Mouse (Mus musculus) adrenal gland, adult 8-10 months (tissue): ENCODE results near the gene Nkiras2. TPM values are rescaled to one million over a fixed set of nuclear protein-coding genes. Genes with fewer than 3 reads are reported as not detected.
"Not testable (repeated sequence)": the region's sequence is repeated elsewhere in the genome, so short reads cannot be mapped to it uniquely, and the experiment has no call there.

Experiments
- DNase-seq: peaks from one replicate; pipeline ENCODE4 v3.0.0; 2022
- total RNA-seq, 4 experiments: library from RNA; stranded (reverse); gene quantifications; 2 replicates each; pipeline ENCODE4 v1.2.4; 2022

Nkiras2 gene
- total RNA-seq: 10 to 100 TPM; 34.3 to 37.3 (median 36.7) TPM

DNA sequence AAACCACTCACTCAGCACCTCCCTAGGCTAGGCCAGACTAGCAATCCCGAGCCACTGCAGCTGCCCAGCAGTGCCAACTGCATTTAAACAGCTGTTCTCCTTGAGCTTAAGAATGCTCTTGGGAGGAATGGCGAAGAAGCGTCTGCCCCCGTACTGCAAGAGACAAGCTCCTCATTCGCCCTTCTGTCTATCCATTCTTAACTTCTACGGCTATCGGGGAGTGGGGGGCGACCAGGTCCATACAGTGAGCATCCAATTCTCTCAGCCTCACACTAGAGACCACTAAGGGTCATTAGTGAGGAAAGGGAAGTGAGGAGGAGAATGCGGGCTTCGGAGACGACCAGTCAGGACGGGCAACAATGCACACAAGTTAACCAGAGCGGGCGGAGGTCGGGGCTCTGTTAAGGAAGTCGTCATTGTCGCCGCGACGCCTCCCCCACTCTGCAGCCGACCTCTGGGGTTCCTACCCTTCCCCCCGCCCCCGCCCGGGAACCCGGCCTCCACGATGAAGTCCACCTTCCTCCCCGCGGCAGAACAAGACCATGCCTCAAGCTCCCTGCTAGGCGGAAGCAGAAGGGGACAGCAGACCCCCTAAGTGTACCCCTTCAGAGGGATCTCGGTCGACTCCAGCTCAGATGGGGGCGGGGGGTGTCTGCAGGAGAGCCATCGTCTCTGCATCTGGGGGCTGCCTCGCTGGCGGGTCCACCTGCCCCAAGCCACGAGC lies at the start of gene Nkiras2:
Nkiras2 (plus strand) TSS at position 484 of the 724 bp plus-strand sequence.
- DNase-seq: peak; percentile 52

- DNase-seq: peak; percentile 86
Observed at GRCm38 (mm10) chr11:100569789-100570188, 49.3 kb upstream of the Nkiras2 start.

DNA sequence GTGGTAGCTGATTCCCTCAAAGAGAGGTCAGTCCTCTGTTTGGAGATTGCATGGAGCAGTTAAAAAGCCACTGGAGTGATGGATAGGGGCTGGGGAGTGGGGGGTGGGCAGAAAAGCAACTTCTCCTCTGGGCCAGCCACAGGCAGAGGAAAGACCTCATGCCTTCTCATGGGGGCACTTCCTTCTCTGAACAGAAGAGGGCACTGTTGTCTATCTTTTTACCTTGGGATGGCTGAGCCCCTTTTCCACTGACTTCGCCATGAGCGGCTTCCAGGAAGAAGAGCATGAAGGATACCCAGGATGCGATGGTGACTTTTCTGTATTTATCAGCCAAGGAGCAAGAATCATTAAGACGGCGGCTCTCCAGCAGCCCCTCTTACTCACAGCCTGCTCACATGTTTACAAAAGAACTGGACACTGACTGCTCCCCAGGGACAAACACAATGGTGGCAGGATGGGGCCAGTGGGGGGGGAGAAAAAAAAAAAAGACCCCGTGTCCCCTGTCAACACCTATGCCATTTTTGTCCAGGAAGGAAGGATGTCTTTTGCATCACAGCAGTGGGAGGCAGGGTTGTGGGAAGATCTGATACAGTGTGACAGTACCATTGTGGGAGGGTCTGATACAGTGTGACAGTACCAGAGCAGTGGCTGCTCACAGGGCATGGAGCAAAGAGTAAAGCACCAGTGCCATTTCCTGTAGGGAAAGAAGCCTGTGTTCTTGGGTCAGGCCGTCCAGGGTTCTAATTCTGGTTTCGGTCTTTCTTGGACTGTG lies 48.4 kb upstream of the Nkiras2 start:
- DNase-seq: peak; percentile 72

DNA sequence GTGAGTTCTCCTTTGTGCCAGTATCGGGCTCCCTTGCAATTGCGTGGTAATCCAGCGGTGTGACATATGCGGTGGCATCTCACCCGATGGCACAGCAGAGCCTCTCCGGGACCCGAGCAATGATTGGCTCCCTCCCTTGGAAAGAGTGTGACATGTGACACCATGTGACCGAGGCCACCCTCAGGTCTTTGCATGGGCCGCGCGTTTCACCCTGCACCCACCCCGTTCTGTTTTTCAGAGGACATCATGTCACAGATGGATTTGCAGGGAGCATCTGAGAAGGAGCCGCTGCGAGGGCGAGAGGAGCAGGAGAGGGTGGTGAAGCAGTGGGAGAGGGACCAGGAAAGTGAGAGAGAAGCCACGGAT lies 47.9 kb upstream of the Nkiras2 start:
- DNase-seq: no peak

GRCm38 (mm10) chr11:100574188-100574587 lies 44.9 kb upstream of the Nkiras2 start:
- no peak for DNase-seq

- DNase-seq: peak; percentile 67
Observed at GRCm38 (mm10) chr11:100574708-100575483, 44.1 kb upstream of the Nkiras2 start, which contains the start of gene Cnp. TSS of gene Cnp (plus strand) at chr11:100574904.

- DNase-seq: no peak
Observed at GRCm38 (mm10) chr11:100575484-100575855, 43.6 kb upstream of the Nkiras2 start.

- no peak for DNase-seq
Observed at GRCm38 (mm10) chr11:100576256-100576655, 42.8 kb upstream of the Nkiras2 start.

- no peak for DNase-seq
Observed at GRCm38 (mm10) chr11:100577852-100578599, 41.0 kb upstream of the Nkiras2 start.

DNA sequence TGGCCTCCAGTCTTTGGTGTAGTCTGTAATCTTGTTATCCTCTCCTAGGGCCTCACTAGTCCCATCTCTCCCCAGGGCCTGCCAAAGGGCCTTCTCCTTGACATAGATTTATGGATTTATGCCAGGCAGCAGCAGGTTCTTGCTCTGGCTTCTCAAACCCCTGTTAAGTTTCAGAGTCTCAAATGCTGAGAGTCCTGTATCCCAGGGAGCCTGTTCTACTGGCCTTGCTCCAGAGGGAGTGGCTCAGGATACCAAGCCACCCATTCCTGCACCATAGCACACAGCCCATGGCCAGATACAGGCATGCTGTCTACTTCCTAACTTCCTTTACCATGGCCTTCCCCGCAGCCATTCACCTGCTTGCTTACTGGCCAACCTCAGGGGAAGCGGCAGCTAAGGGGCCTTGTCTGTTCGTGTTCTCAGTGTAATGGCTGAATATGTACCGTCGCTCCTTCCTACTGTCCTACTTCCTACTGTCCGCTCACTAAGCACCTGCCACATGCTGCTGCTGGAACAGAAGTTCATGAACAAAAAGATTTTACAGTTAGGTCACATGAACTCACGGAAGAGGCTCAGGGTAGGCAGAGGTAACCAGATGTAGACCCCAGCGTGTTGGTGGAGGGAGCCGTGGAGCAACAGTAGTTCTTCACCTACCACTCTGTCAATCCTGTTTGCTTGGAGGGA lies 39.8 kb upstream of the Nkiras2 start:
- no peak for DNase-seq

DNA sequence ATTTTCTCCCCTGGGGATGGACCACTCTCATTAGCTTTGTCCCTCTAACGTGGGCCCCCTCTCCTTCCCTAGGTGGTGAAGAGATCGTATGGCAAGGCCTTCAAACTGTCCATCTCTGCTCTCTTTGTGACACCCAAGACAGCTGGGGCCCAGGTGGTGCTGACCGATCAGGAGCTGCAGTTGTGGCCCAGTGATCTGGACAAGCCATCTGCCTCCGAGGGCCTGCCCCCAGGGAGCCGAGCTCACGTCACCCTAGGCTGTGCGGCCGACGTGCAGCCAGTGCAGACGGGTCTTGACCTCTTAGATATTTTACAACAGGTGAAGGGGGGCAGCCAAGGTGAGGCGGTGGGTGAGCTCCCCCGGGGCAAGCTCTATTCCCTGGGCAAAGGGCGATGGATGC lies 38.8 kb upstream of the Nkiras2 start:
- DNase-seq: no peak

- no peak for DNase-seq
Observed at GRCm38 (mm10) chr11:100581756-100582155, 37.3 kb upstream of the Nkiras2 start.

- DNase-seq: not testable (repeated sequence)
Observed at GRCm38 (mm10) chr11:100582413-100582812, 36.6 kb upstream of the Nkiras2 start.

DNA sequence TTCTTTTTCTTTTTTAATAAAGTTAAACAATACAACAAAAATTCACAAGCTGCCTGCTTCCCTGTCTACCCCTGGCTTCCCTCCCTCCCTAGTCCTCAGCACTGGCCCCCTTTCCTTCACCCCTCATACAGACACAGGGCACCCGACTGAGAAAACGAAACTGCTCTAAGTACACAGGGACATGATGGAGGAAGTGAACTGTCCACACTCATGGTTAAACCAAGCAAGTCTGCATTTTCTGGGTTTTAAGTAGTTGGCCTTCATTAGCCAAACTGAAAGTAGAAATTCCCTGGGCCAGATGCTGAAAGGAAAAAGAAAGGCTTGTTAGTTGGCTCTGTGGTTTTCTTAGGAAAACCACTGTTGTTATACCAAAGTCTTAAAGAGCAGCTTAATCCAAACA lies 36.2 kb upstream of the Nkiras2 start:
- DNase-seq: no peak

DNA sequence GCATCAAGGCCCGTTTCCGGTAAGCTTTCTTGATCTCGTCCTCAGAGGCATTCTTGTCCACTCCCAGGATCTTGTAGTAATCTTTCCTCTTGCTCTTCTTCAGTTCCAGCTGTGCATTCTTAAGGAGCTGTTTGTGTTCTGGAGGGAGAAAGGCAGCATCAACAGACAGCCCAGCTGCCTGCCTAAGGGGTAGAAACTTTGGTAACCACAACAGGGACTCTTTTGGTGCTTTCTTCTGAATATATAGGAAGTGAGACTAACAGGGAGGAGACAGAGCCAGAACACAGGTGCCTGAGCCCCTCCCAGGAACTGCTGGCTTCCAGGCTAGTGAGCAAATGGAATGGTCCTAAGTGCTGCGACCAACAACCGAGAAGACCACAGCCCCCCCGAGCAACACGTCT lies 34.5 kb upstream of the Nkiras2 start:
- DNase-seq: no peak

GRCm38 (mm10) chr11:100585148-100585547 lies 33.9 kb upstream of the Nkiras2 start:
- no peak for DNase-seq

DNA sequence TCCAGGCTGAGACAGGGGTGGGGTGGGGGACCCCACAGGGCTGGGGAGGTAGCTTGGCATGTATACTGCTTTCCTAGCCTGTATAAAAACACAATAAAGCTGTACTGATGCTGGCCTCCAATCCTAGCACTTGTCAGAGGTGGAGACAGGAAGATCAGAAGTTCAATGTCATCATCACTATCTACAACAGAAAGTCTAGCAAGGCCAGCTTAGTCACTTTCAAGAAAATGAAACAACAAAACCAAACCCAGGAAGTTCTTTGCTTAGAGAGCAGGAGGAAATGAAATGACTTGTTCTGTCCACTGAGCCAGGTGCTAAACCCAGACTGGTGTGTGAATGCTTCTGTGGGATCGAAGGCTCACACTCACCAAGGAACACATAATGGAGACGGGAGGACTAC lies 30.6 kb upstream of the Nkiras2 start:
- no peak for DNase-seq

DNA sequence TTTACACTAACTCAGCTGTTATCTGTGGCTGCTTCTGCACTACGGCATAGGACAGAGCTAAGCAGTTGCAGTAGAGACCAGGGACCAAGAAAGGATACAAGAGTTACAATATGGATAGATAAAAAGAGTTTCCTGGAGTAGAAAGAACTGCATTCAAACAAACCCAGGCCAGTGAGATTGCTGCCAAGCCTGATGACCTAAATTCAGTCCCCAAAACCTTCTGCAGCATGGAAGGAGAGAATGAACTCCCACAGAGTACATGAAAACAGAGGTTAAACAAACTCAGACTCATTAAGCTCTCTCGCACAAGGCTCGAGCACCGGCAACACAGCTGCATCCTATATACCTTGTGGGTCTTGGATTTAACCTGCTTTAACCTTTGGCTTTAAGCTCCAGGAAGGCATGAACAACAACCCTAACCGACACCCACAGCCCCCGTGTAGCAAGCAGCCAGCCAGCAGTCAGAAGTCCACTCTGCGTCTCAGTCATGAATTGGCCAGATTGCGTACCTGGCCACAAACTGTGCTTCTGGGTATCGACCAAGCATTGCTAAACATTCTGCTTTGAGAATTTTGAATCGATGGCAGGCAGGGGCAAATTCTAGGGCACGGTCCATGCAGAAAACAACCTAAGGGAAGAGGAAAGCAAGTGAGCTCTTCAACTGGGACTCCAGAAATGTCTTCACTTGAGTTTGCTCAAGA lies 26.5 kb upstream of the Nkiras2 start:
- no peak for DNase-seq

DNA sequence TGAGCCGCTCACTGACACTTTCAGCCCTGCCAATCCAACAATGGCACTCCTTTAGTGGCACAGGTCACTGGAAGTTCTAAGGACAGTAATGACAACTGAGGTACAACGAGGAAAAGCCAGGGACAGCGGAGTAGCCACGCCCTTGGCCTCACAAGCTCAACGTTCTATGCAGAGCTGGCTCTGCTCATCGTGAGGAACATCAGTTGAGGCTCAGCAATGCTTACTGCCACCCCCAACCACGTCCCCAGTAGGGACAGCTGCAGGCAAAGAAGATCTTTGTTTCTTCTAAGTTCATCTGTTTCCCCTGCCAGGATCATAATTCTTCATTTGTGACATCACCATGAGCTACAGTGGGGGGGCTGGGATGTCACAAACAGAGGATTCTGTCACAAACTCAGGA lies 24.4 kb upstream of the Nkiras2 start:
- DNase-seq: no peak

DNA sequence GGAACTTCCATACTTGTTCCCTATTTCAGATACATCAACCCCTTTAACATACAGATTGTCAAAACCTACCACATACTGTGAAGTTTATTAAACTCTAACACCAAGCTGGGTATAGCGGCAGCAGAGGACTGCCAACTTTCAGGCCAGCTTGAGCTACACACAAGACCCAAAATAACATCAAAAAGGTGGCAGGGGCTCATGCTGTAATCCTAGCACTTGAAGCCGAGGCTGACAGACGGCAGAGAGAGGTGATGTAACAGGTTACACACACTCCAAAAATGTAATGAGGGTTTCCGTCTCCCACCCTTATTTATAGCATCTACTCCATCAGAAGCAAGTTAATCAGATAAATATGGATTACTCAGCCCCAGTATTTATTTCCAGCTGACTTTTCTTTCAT lies 23.5 kb upstream of the Nkiras2 start:
- DNase-seq: no peak

DNA sequence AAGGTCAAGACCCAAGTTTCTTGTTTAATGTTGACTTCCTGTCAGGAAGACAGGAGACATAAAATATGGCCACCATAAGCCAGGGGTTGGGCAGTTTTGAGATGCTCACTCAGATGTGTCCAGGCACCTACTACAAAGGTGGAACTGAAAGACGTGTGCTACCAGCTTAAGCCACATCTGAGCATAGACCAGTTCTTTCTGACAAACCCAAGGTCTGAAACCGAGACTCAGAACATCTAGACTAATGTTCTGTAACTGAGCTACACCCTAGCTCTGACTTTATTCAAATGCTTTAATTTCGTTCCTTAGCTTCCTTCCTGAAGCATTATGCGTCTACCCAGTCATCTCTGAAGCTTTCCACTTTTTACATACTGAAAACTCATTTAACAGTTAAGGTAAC lies 21.0 kb upstream of the Nkiras2 start:
- DNase-seq: no peak
